Mouse (Mus musculus) layer of hippocampus, postnatal 10 days (tissue): ENCODE measurements at regions not wholly inside any gene's neighbourhood (a gene's known extent, or its start where the extent isn't known, plus 50 kb on each side); places are given as distances from the start of the nearest gene placed in this dataset.

Source experiments
- DNase-seq, 2 experiments: peaks; one replicate each; pipeline ENCODE4 v3.0.0; 2021; ENCODE audit warnings: low spot score in 2 of 2

DNA sequence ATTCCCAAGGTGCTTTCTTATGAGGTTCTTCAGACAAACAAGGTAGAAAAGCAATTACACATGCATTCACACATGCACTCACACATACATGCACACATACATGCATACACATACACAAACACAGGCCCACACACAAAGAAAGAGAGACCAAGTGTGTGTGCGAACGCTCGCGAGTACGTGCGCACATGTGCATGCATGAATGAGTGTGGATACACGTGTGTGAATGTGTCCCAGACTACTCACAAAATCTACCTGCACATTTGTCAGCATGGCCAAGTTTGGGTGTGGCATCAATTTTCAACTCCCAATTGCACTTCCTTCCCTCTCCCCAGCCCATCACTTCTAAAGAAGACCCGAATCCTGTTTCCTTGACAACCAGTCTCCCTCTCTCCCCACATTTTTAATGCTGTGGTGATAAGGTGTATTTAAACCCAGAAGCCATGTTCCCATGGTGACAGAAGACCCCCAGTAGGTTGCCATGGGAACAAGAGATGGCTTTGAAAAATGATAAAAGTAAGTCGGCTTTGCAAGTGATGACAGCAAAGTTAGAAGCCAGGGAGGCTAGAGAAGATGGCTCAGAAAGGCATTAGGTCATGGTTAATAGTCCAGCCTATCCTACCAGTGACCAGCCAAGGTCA is 206.3 kb downstream of the Rpl10-ps3 start:
- DNase-seq: no peak

- no peak for DNase-seq
Measured at GRCm38 (mm10) chr9:50136636-50136985, 208.2 kb downstream of the Rpl10-ps3 start.

DNA sequence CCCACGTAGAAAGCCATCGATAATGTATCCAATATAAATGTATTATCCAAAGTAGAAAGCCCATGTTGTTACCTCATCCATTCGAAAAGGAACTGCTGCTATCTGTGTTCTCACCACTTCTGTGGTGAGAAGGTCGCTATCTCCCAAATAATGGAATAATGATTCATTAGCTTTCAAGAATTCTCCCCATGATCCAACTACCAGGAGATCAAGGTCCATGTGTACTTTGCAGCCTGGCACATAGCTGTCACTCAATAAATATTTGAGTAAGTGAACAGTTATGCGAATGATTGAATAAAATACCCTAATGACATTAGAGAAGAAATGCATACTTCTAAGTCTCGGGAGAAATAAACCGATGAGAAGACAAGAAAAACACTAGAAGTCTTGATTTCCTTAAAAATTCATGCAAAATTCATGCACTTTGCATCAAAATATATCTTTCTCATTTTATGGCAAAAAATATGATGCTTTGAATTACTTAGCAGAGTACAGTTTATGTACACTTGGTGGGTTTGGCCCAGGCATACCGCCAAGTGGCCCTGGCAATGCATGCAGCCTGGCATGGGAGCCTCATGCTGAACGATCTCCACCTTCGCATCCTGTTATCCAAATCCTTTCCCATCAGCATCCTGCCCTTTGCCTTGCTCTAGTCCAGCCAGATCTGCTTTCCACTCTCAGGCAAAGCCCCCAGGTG is 208.7 kb downstream of the Rpl10-ps3 start:
- DNase-seq: no peak

GRCm38 (mm10) chr9:50124241-50124640 is 220.5 kb downstream of the Rpl10-ps3 start:
- peak in 1 of 2 experiments; percentile 5 for DNase-seq

GRCm38 (mm10) chr9:50120820-50121599 is 223.8 kb downstream of the Rpl10-ps3 start:
- DNase-seq: no peak

DNA sequence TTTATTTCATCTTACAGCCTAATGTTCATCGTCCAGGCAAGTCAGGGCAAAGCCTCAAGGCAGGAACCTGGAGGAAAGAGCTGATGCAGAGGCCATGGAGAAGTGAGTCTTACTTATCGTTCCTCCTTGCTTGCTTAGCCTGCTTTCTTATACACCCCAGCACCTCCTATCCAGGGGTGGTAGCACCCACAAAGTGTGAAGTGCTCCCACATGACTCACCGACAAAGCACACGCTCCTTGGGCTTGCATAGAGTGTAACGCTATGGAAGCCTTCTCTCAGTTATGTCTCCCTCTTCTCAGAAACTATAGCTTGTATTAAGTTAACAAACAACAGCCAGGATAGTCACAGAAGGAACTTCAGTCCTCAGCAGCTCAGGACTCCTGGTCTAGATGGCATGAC is 225.4 kb downstream of the Rpl10-ps3 start:
- no peak for DNase-seq

DNA sequence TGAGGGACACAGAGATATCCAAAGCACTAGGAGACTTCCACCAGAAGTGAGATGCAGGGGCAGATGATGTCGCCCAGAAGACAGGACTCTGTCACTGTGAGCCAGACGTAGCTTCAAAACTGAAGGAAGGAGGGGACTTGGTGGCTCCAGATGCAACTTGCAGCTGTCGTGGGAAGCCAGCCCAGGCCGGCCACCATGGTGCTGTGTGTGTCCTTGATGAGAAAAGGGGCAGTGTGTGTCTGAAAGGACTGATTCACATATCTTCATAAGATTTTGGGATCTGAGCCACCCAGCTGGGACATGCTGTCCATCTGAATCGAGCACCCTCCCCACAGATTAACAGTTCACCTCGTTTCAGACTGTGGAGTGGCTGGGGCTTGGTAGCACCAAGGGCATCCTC is 226.2 kb downstream of the Rpl10-ps3 start:
- DNase-seq: peak; percentile 28 to 36

GRCm38 (mm10) chr9:50106551-50106950 is 238.2 kb downstream of the Rpl10-ps3 start:
- no peak for DNase-seq

DNA sequence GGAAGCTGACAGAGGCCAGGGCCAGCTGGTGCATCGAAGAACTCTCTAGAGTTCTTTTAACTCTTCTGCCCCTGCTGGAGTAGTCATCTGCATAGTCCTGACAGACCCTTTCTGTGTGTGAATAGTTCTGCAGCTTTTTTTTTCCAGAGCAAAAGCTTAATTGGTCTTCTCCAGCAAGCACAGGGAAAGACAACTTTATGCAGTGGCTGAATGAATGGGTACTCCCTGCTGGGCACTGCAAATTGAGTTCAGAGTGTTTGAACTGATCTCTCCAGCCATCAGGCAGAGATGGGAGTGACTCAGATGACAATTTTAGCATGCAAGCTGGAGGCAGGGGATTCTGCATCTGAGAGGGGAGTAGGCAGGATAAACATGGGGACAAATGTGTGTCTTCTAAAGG is 242.0 kb downstream of the Rpl10-ps3 start:
- DNase-seq: no peak

DNA sequence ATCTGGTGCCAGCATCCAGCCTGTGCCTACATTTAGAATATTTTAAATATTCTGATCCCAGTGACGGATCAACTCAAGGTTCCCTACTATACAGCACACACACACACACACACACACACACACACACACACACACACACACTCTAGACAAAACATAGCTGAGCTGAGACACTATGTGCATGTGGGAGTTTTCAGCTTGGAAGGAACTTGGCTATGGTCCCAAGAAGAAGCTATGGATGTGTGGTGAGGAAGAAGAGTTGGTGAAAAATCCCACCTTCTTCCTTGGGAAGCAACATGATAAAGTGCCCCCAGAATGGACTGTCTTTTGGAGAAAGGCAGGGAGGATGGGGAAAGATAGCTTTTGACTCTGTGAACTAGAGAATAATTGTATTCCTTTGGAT is 243.7 kb downstream of the Rpl10-ps3 start:
- no peak for DNase-seq

DNA sequence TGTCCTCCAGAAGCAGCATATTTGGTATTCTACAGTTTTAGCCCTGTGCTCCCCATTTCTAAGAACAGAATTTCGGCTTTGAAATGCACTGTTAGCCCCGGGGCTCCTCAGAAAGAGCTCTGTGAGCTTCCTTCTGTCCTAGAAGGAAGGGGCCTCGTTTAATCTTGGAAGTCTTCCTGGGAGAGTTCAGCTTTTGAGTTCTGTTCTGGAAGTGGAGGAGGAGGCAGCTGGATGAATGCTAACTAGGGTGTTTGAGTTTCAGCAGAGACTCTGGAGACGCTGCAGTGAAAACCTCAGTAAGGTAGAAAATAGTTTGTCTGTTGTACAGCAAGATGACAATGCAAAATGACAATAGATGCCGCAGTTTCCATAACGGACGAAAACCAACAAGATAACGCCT is 253.8 kb downstream of the Rpl10-ps3 start:
- DNase-seq: no peak

GRCm38 (mm10) chr9:50089916-50090315 is 254.9 kb downstream of the Rpl10-ps3 start:
- no peak for DNase-seq

- DNase-seq: no peak
Measured at GRCm38 (mm10) chr9:50080205-50080604, 264.6 kb downstream of the Rpl10-ps3 start.

DNA sequence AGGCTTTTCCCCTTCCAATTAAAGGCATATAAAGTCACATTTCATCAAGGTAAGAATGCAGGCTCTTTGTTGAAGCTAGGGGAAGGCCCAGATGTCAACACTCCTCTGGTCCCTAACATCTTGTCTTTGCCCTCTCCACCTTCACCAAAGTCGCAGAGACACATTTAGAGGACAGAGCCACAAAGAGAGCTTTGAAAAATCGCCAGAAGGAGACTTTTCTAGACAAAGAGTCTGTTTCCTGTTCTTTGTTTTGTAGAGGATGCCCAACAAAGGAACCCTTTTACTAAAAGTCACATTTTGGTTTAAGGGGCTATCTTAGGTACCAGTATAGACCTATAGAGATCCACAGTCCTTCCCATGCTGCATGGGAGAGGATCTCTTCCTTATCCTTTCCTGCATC is 269.9 kb upstream of the Ncam1 start:
- no peak for DNase-seq

DNA sequence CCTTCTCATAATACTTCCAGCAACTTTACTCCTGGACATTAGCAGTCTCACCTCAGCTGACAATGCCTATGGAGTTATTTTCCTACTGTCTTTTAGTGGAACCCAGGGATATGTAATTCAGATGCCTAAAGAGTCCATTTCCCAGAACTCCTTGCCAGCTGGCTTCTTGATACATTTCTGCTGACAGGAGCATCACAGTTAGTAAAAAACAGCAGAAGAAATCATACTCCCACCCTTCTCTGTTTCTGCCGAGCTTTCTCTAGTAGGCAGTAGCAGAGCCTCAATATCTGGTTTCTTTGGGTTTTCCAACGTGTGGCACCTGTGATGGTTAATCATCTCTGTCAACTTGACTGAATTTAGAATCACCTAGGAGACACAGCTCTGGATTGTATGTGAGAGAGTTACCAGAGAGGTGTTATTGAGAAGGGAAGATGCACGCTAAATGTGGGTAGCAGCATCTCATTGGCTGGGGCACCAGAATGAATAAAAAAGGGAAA is 269.1 kb upstream of the Ncam1 start:
- no peak for DNase-seq

GRCm38 (mm10) chr9:50064505-50065229 is 265.9 kb upstream of the Ncam1 start:
- peak; percentile 61 to 68 for DNase-seq

- no peak for DNase-seq
Measured at GRCm38 (mm10) chr9:50038231-50038630, 239.5 kb upstream of the Ncam1 start.

DNA sequence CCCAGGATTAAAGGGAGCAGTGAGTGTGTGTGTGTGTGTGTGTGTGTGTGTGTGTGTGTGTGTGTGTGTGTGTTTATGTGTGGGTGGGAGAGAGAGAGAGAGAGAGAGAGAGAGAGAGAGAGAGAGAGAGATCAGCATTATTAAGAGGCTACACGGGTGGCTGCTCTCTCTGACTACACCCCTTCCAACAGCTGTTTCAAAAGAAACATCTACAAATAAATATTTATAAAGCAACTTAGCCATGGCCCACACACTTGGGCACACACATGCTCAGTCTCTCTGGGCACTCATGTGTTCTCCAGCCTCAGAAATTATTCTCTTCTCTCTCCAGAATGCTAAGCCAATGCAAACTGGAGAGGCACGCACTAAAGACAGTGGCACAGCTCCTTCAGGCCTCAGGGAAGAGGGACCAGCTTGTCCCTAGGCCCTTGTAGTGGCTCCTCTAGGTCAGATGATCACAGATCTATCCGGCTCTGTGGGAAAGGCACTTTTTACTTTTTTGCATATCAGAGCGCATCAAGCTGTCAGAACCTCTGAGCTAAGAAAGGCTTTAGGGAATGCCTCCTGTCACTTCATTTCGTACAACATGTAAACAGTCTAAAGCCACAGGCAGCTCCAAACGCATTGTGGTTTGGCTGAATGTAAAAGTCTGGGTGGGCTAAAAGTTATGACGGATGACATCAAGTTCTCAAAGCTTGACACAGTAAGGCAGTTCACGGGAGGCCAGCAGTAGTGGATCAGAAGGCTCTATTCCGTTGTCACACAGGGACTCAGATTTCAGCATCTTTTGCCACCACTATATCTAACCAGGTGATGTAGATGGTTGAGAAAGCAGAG is 233.8 kb upstream of the Ncam1 start:
- DNase-seq: no peak

GRCm38 (mm10) chr9:50031318-50031717 is 232.6 kb upstream of the Ncam1 start:
- DNase-seq: no peak

DNA sequence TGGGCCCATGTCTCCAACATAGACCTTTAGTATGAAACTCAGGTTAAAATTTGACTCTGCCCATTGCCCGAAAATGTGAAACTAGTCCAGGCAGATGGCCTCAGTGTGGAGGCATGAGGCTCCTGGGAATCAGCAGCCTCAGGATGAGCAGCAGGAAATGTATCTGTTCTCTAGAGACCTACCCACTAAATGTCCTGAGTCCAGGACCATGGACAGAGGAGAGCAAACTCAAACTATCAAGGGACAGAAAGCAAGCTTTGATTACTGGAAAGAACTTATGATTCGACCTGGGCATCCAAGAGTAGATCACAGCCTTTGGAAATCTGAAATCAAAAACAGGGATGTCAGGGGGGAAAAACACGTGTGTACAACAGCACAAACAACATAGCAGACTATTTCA is 230.3 kb upstream of the Ncam1 start:
- no peak for DNase-seq

DNA sequence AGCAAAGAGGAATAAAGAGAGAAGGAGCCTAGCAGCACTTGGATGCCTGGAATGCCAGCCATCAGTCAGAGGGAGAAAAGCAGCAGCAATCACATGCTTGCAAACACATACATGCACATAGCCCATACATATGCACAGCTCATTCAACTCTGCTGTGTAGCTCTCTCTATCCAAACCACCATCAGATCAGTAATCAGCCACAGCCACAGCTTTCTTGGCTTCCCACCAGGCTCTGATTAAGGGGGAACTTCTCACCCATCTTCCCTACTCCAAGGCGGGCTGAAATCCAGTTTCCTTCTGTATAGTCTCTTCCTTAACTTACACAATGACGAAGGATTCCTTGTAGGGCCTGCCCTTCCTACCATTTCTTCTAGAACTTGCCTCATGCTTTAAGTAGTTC is 229.8 kb upstream of the Ncam1 start:
- DNase-seq: no peak
